In genomic region chr1:40072558-40072957, GRCm38 (mm10) we compare ENCODE assay signal across 24 mouse cellular contexts. TPM values are rescaled to one million over a fixed set of nuclear protein-coding genes. Genes with fewer than 3 reads are reported as not detected.
A peak's percentile ranks its signal among the peaks of the same experiment; 100 is the strongest.
DNase-seq lines count a peak whose midpoint lies in the region; ATAC-seq and TF ChIP-seq lines count a peak whose summit lies in the region.
"Had no signal": no experiment of that assay in that cellular context is flagged by ENCODE, and none has a peak within 500 bp of the region (broad histone marks: within the 10 kb centered on the region; RNA-seq: fewer than 3 reads in every experiment).

No protein-coding gene starts in this region.

- no peaks in the 10 kb centered on the region for H3K9me3 ChIP-seq in kidney, embryonic 15.5 days (replicated peaks)
- H3K9me3 ChIP-seq in liver, postnatal 0 days (ENCODE audit: low read length), result no peaks in the 10 kb centered on the region
- no peaks in the 10 kb centered on the region for H3K9me3 ChIP-seq in liver, embryonic 12.5 days (replicated peaks)
- H3K9me3 ChIP-seq in midbrain, embryonic 11.5 days (ENCODE audit: control insufficient read depth, low read length), result no peaks in the 10 kb centered on the region
- H3K9me3 ChIP-seq in midbrain, postnatal 0 days (ENCODE audit: low read length), result no peaks in the 10 kb centered on the region
- H3K9me3 ChIP-seq: embryonic facial prominence, embryonic 13.5 days; embryonic facial prominence, embryonic 15.5 days; forebrain, embryonic 10.5 days; forebrain, embryonic 12.5 days had no signal

- no peak for TF ChIP-seq CTCF in liver, postnatal 0 days (IDR thresholded peaks at IDR 0.05; ENCODE audit: low read depth)
- TF ChIP-seq CTCF in midbrain, postnatal 0 days (IDR thresholded peaks at IDR 0.05), result no peak

- peak; percentile 9 for DNase-seq in kidney, adult 9 months
- DNase-seq in liver, postnatal 0 days, result no peak
- DNase-seq in midbrain, embryonic 11.5 days (ENCODE audit: low spot score, missing footprints), result peak; percentile 67
- DNase-seq in midbrain, postnatal 0 days (ENCODE audit: low spot score), result no peak
- DNase-seq: adrenal gland, adult 2 months; adrenal gland, postnatal 10 days; adrenal gland, postnatal 25 days; cerebellum, adult 11 months; cerebellum, adult 18-20 months; cerebellum, adult 8-10 months; cerebellum, adult 9-11 months; cerebellum, postnatal 14 days; cerebellum, postnatal 36 days; embryo, embryonic 11 days had no signal

- H3K27ac ChIP-seq in kidney, embryonic 15.5 days, result no peak overlapping the region
- H3K27ac ChIP-seq in liver, postnatal 0 days (ENCODE audit: low read depth), result no peak overlapping the region
- no peak overlapping the region for H3K27ac ChIP-seq in liver, embryonic 12.5 days
- no peak overlapping the region for H3K27ac ChIP-seq in midbrain, embryonic 11.5 days (ENCODE audit: low read depth, low read length)
- no peak overlapping the region for H3K27ac ChIP-seq in midbrain, postnatal 0 days (ENCODE audit: low read depth, low read length)
- H3K27ac ChIP-seq: embryonic facial prominence, embryonic 13.5 days; embryonic facial prominence, embryonic 15.5 days; forebrain, embryonic 10.5 days; forebrain, embryonic 12.5 days had no signal

- no peak overlapping the region for H3K4me2 ChIP-seq in kidney, embryonic 15.5 days
- no peak overlapping the region for H3K4me2 ChIP-seq in liver, postnatal 0 days (ENCODE audit: low read depth, low read length)
- H3K4me2 ChIP-seq in liver, embryonic 12.5 days, result no peak overlapping the region
- no peak overlapping the region for H3K4me2 ChIP-seq in midbrain, embryonic 11.5 days
- no peak overlapping the region for H3K4me2 ChIP-seq in midbrain, postnatal 0 days (ENCODE audit: low read depth, low read length, poor library complexity, severe bottlenecking)
- H3K4me2 ChIP-seq: embryonic facial prominence, embryonic 13.5 days; embryonic facial prominence, embryonic 15.5 days; forebrain, embryonic 12.5 days had no signal

- H3K36me3 ChIP-seq in kidney, embryonic 15.5 days, result no peaks in the 10 kb centered on the region
- H3K36me3 ChIP-seq in liver, postnatal 0 days (replicated peaks; ENCODE audit: insufficient read depth, low read length), result no peaks in the 10 kb centered on the region
- H3K36me3 ChIP-seq in liver, embryonic 12.5 days, result no peaks in the 10 kb centered on the region
- H3K36me3 ChIP-seq in midbrain, embryonic 11.5 days (ENCODE audit: control insufficient read depth, insufficient read depth, low read length), result no peaks in the 10 kb centered on the region
- H3K36me3 ChIP-seq in midbrain, postnatal 0 days (ENCODE audit: insufficient read depth, low read length), result no peaks in the 10 kb centered on the region
- H3K36me3 ChIP-seq: embryonic facial prominence, embryonic 13.5 days; embryonic facial prominence, embryonic 15.5 days; forebrain, embryonic 10.5 days; forebrain, embryonic 12.5 days had no signal

- TF ChIP-seq EP300 in liver, postnatal 0 days (IDR thresholded peaks at IDR 0.05; ENCODE audit: low read depth), result no peak

- ATAC-seq in kidney, embryonic 15.5 days (replicated peaks; ENCODE audit: low FRiP score), result no peak
- peak; percentile 79; the same call in 1 of the 2 replicates for ATAC-seq in liver, postnatal 0 days
- no peak for ATAC-seq in liver, embryonic 12.5 days
- no peak for ATAC-seq in midbrain, embryonic 11.5 days (ENCODE audit: low FRiP score)
- ATAC-seq in midbrain, postnatal 0 days (ENCODE audit: low FRiP score), result no peak
- ATAC-seq: forebrain, embryonic 14.5 days had no signal

- no peaks in the 10 kb centered on the region for H3K4me1 ChIP-seq in kidney, embryonic 15.5 days
- no peaks in the 10 kb centered on the region; the same call in 1 of the 2 replicates for H3K4me1 ChIP-seq in liver, postnatal 0 days (ENCODE audit: insufficient read depth)
- H3K4me1 ChIP-seq in liver, embryonic 12.5 days, result no peaks in the 10 kb centered on the region
- 0 out of 2 replicates have a peak, but pooled peaks cover 3% of the 10 kb centered on the region for H3K4me1 ChIP-seq in midbrain, embryonic 11.5 days (ENCODE audit: control insufficient read depth, insufficient read depth, low read length)
- no peaks in the 10 kb centered on the region for H3K4me1 ChIP-seq in midbrain, postnatal 0 days (ENCODE audit: insufficient read depth, low read length)
- H3K4me1 ChIP-seq: embryonic facial prominence, embryonic 13.5 days; embryonic facial prominence, embryonic 15.5 days; forebrain, embryonic 12.5 days had no signal

- no peak overlapping the region for H3K4me3 ChIP-seq in kidney, embryonic 15.5 days (replicated peaks)
- H3K4me3 ChIP-seq in liver, postnatal 0 days (ENCODE audit: low read depth, low read length), result no peak overlapping the region
- no peak overlapping the region for H3K4me3 ChIP-seq in liver, embryonic 12.5 days
- no peak overlapping the region for H3K4me3 ChIP-seq in midbrain, embryonic 11.5 days (ENCODE audit: low read depth, low read length)
- no peak overlapping the region for H3K4me3 ChIP-seq in midbrain, postnatal 0 days (ENCODE audit: low read depth, low read length)
- H3K4me3 ChIP-seq: embryonic facial prominence, embryonic 13.5 days; embryonic facial prominence, embryonic 15.5 days; erythroblast, embryonic 14.5 days; forebrain, embryonic 10.5 days; forebrain, embryonic 12.5 days had no signal

- H3K27me3 ChIP-seq in kidney, embryonic 15.5 days, result no peaks in the 10 kb centered on the region
- no peaks in the 10 kb centered on the region for H3K27me3 ChIP-seq in liver, postnatal 0 days (ENCODE audit: insufficient read depth, low read length)
- no peaks in the 10 kb centered on the region for H3K27me3 ChIP-seq in liver, embryonic 12.5 days (replicated peaks)
- no peaks in the 10 kb centered on the region for H3K27me3 ChIP-seq in midbrain, embryonic 11.5 days (ENCODE audit: control insufficient read depth, insufficient read depth, low read length)
- no peaks in the 10 kb centered on the region for H3K27me3 ChIP-seq in midbrain, postnatal 0 days (ENCODE audit: insufficient read depth, low read length)
- H3K27me3 ChIP-seq: embryonic facial prominence, embryonic 13.5 days; embryonic facial prominence, embryonic 15.5 days; forebrain, embryonic 12.5 days had no signal

- 74% methylated on average over 4 of the region's 4 CpGs for WGBS in kidney, embryonic 15.5 days
- WGBS in liver, postnatal 0 days (ENCODE audit: insufficient replicate concordance), result 76% methylated on average over 4 of the region's 4 CpGs
- 77% methylated on average over 4 of the region's 4 CpGs for WGBS in liver, embryonic 12.5 days (ENCODE audit: insufficient replicate concordance)
- WGBS in midbrain, embryonic 11.5 days, result 70% methylated on average over 4 of the region's 4 CpGs
- 83% methylated on average over 4 of the region's 4 CpGs for WGBS in midbrain, postnatal 0 days

- no peak overlapping the region for H3K9ac ChIP-seq in kidney, embryonic 15.5 days
- no peak overlapping the region for H3K9ac ChIP-seq in liver, postnatal 0 days (replicated peaks)
- H3K9ac ChIP-seq in liver, embryonic 12.5 days, result no peak overlapping the region
- no peak overlapping the region for H3K9ac ChIP-seq in midbrain, embryonic 11.5 days (ENCODE audit: low read length)
- H3K9ac ChIP-seq in midbrain, postnatal 0 days (replicated peaks; ENCODE audit: low read length, poor library complexity, severe bottlenecking), result no peak overlapping the region
- H3K9ac ChIP-seq: embryonic facial prominence, embryonic 13.5 days; embryonic facial prominence, embryonic 15.5 days; forebrain, embryonic 12.5 days had no signal

RNA-seq across cellular contexts. Expression of gene Il1r2, which starts 1.3 kb away (rescaled TPM):
- 0.50 and 0.74 TPM in 2 replicates for polyA plus RNA-seq in kidney, embryonic 15.5 days (2015; fragmentation: Nextera tagmentation; extraction: Ambion mirVana)
- polyA plus RNA-seq in liver, postnatal 0 days (2015; fragmentation: Nextera tagmentation; extraction: Ambion mirVana), result 2.7 and 3.4 TPM in 2 replicates
- 0.31 and 0.48 TPM in 2 replicates for polyA plus RNA-seq in liver, embryonic 12.5 days (2016; fragmentation: Nextera tagmentation; extraction: Ambion mirVana)
- 0.15 and 0.27 TPM in 2 replicates for polyA plus RNA-seq in midbrain, embryonic 11.5 days (2014; fragmentation: Nextera tagmentation; extraction: Ambion mirVana)
- total RNA-seq in midbrain, postnatal 0 days (2014; rRNA removed), result not detected in 2 replicates
- polyA plus RNA-seq in midbrain, postnatal 0 days (2015; fragmentation: Nextera tagmentation; extraction: Ambion mirVana), result 0.35 and 0.83 TPM in 2 replicates
- total RNA-seq: adrenal gland, postnatal 25 days; common myeloid progenitor, adult 5-6 weeks; MEL had no signal
- polyA plus RNA-seq: adrenal gland, adult 2 months; erythroblast, embryonic 14.5 days had no signal

Comparison
In these comparisons a context has a peak if more than half of its experiments do, and no peak if none do; other contexts are left out.
1. DNase-seq: peak in kidney, adult 9 months (single experiment) and midbrain, embryonic 11.5 days (single experiment); none in liver, postnatal 0 days (single experiment) and midbrain, postnatal 0 days (single experiment).